Mouse (Mus musculus) left cerebral cortex, postnatal 10 days (tissue): ENCODE measurements at regions not wholly inside any gene's neighbourhood (a gene's known extent, or its start where the extent isn't known, plus 50 kb on each side); places are given as distances from the start of the nearest gene placed in this dataset.

Source experiments
- DNase-seq, 2 experiments: peaks; one replicate each; pipeline ENCODE4 v3.0.0; 2021 to 2022; ENCODE audit warnings: low spot score in 2 of 2, mixed read lengths in 1 of 2; ENCODE audit errors: extremely low spot score in 1 of 2
- intact Hi-C: fragments of 180-260 bp; cut with DNase I; formaldehyde crosslinking; loops from one replicate; pipeline ENCODE4 v1.15.1; 2025

GRCm38 (mm10) chr17:54065187-54065795 lies 74.8 kb upstream of the Sult1c1 start:
- DNase-seq: peak in 1 of 2 experiments; percentile 24
- intact Hi-C loops: loop anchor here (2.0 to 10.0 kb wide), 2 partner anchors 50 to 278 kb away; no protein-coding TSS in a partner anchor

DNA sequence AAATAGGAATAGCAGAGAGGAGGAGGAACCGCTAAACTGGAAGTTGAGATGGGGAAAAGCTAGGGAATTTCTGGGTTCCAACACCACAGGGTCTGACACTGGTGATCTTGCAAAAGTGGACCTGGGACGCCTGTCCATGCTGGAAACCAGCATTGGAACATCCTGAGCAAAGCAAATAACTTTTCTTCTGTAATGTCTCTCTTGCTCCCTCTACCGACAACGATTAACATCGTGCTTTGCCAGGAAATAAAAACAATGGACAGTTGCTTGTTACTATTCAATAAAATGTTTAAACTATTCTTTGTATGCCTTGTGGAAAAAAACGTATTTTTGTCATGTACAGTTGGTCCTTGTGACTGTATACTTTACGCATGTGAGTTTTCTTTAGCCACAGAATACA lies 70.8 kb upstream of the Sult1c1 start:
- intact Hi-C loops: loop anchor here (5.0 to 10.0 kb wide), 2 partner anchors 46 to 1499 kb away; no protein-coding TSS in a partner anchor
- DNase-seq: no peak
